Mouse (Mus musculus) embryonic fibroblast, embryonic 13.5 days (primary cell): ENCODE measurements around the gene Rnf141.

ENCODE experiments used
- CTCF ChIP-seq: IDR thresholded peaks from 2 replicates; pipeline ENCODE4 v1.5.1; 2011; ENCODE audit warnings: mild to moderate bottlenecking, control low read depth, low read length, moderate library complexity, borderline replicate concordance; ENCODE audit not compliant: insufficient read depth
- POLR2A ChIP-seq: IDR thresholded peaks from 2 replicates; pipeline ENCODE4 v1.6.1; 2011; ENCODE audit warnings: low read depth, mild to moderate bottlenecking, control low read depth, low read length, moderate library complexity

DNA sequence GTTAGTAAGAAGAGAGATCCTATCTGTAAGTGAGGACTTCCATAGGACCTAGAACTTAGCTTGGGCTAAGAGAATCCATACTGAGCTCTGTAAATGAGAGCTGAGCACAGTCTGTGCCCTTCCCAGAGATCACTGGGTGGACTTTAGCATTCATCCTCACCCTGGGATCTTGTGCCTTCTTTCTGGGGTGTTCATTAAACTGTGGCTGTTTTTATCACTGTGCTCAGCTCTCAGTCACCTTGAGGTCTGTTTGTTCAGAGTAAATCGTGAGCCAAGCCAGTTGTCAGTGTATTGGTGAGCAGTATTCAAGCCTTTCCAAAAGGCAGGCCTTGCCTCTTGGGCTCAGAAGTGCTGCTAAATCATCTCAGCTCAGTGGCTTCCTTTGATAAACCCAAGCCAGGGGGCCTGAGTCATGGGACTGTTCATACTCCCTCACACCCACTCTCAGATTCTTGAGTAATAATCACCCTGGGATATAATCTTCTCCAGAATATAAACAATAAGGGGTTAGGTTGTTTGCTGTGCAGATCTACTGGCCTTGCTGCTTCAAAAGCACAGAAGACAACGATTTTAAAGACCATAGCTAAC lies 37.6 kb upstream of the Rnf141 start:
- no peak for TF ChIP-seq CTCF
- no peak for TF ChIP-seq POLR2A
